Mouse (Mus musculus) cortical plate, adult 2 months (tissue): Measurements from ENCODE around the gene Srcin1.

ENCODE experiments used
- CTCF ChIP-seq: fragments of 200-500 bp; IDR thresholded peaks from 2 replicates; pipeline ENCODE4 v1.5.1; 2011; ENCODE audit warnings: mild to moderate bottlenecking, control low read depth, low read length; ENCODE audit not compliant: insufficient read depth; ENCODE audit errors: extremely low read depth
- POLR2A ChIP-seq: fragments of 200-500 bp; IDR thresholded peaks from 2 replicates; pipeline ENCODE4 v1.6.1; 2011; ENCODE audit warnings: mild to moderate bottlenecking, low read length, control low read depth; ENCODE audit not compliant: insufficient read depth; ENCODE audit errors: extremely low read depth

DNA sequence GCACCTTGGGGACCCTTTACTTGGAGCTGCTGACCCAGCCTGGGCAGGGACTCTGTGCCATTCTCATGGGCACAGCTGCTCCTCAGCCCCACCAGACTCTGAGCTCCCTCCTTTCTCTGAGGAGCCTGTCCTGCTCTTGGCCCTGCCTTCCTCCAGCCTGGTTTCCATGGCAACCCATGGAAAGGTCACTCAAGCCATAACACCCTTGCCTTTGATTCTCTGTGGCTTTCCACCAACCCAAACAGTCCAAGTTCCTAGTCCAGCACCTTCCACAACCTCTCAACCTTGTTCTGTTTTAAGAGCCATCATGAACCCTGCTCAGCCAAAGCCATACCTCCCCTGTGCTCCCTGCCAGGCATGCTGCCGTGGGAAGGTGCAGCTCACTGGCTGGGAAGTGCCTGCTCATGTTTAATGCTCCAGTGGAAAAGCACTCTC, 52.1 kb downstream of the Srcin1 start:
- TF ChIP-seq POLR2A (no peak), CTCF (no peak)
